1 mouse cellular context compared by ENCODE assay signal in the genomic region with DNA sequence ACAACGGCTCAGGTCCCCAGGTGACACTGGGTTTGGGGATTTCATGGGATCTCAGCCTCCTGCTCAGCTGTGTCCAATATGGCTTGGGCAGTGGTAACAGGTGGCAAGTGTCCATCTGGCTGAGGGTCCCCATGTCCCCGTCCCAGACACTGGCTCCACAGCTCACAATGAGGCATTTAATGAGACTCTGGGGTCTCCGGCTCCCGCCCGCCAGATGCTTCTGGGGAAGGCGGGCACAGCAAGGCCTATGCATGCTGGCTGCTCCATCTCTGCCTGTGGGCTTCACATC.
TF ChIP-seq lines count a peak whose summit lies in the region.

No protein-coding gene starts in this region.

TF ChIP-seq in myocyte, 11 proteins besides CTCF, POLR2A, EP300 and RAD21 (continued from another document):
- peak; percentile 1 for TF ChIP-seq POLR2AphosphoS2 (IDR thresholded peaks at IDR 0.05; ENCODE audit: insufficient read length, low read depth)
- TF ChIP-seq E2F4 (IDR thresholded peaks at IDR 0.05; ENCODE audit: insufficient read depth), result no peak
TF ChIP-seq in myocyte: peak in this region for 2.
